Mouse (Mus musculus): ENCODE results near the gene Nell1. TPM values are rescaled to one million over a fixed set of nuclear protein-coding genes. Genes with fewer than 3 reads are reported as not detected.
"Not testable (repeated sequence)": the region's sequence is repeated elsewhere in the genome, so short reads cannot be mapped to it uniquely, and the experiment has no call there.

Nell1 gene
- polyA plus RNA-seq (2016; fragmentation: Nextera tagmentation; extraction: Ambion mirVana), result 6.4 and 7.8 TPM in 2 replicates

GRCm38 (mm10) chr7:49974841-49975440, at the start of gene Nell1:
Gene Nell1, plus strand, starts transcription at chr7:49974864.
- no peaks in the 10 kb centered on the region for H3K36me3 ChIP-seq
- H3K9me3 ChIP-seq (replicated peaks), result no peaks in the 10 kb centered on the region
- H3K4me2 ChIP-seq (replicated peaks), result peak within 1 kb of the TSS; percentile 91
- 1% methylated on average over 51 of the region's 52 CpGs for WGBS
- peak within 1 kb of the TSS; percentile 51 for H3K4me3 ChIP-seq
- H3K4me1 ChIP-seq, result peaks cover 13% of the 10 kb centered on the region
- peak within 1 kb of the TSS; percentile 48 for H3K9ac ChIP-seq
- peaks cover 83% of the 10 kb centered on the region for H3K27me3 ChIP-seq
- peak; percentile 57 for ATAC-seq (ENCODE audit: low FRiP score)
- H3K27ac ChIP-seq, result no peak within 1 kb of the TSS

- Histone ChIP-seq H3K9me3 (replicated peaks) (no peaks in the 10 kb centered on the region), H3K27me3 (peaks cover 15% of the 10 kb centered on the region), H3K36me3 (no peaks in the 10 kb centered on the region), H3K4me3 (no peak overlapping the region), H3K4me1 (no peaks in the 10 kb centered on the region), H3K9ac (no peak overlapping the region), H3K4me2 (replicated peaks) (no peak overlapping the region), H3K27ac (no peak overlapping the region)
- WGBS, result 69% methylated on average over 3 of the region's 3 CpGs
- ATAC-seq (ENCODE audit: low FRiP score), result no peak
These were observed 46.1 kb upstream of the Nell1 start for GRCm38 (mm10) chr7:49928571-49928970.

- Histone ChIP-seq H3K4me2 (replicated peaks) (no peak overlapping the region), H3K4me3 (no peak overlapping the region), H3K9ac (no peak overlapping the region), H3K9me3 (replicated peaks) (no peaks in the 10 kb centered on the region), H3K27ac (no peak overlapping the region), H3K36me3 (no peaks in the 10 kb centered on the region), H3K4me1 (no peaks in the 10 kb centered on the region), H3K27me3 (peaks cover 11% of the 10 kb centered on the region)
- WGBS, result 54% methylated on average over 4 of the region's 4 CpGs
- no peak for ATAC-seq (ENCODE audit: low FRiP score)
These were observed 44.7 kb upstream of the Nell1 start for GRCm38 (mm10) chr7:49929999-49930398.

GRCm38 (mm10) chr7:49933386-49934115, 41.1 kb upstream of the Nell1 start:
- H3K36me3 ChIP-seq; H3K4me1 ChIP-seq; H3K9me3 ChIP-seq (replicated peaks); ATAC-seq (ENCODE audit: low FRiP score); H3K9ac ChIP-seq; H3K27ac ChIP-seq; H3K4me3 ChIP-seq; H3K4me2 ChIP-seq (replicated peaks); H3K27me3 ChIP-seq: not testable (repeated sequence)
- 83% methylated on average over 14 of the region's 14 CpGs for WGBS

- no peak for ATAC-seq (ENCODE audit: low FRiP score)
- Histone ChIP-seq H3K36me3 (no peaks in the 10 kb centered on the region), H3K4me1 (no peaks in the 10 kb centered on the region), H3K27ac (no peak overlapping the region), H3K9me3 (replicated peaks) (no peaks in the 10 kb centered on the region), H3K27me3 (0 out of 2 replicates have a peak, but pooled peaks cover under 1% of the 10 kb centered on the region), H3K4me3 (no peak overlapping the region), H3K4me2 (replicated peaks) (no peak overlapping the region), H3K9ac (no peak overlapping the region)
- 92% methylated on average over 3 of the region's 3 CpGs for WGBS
These were observed 37.8 kb upstream of the Nell1 start for GRCm38 (mm10) chr7:49936821-49937220.

- Histone ChIP-seq H3K9ac (no peak overlapping the region), H3K4me2 (replicated peaks) (no peak overlapping the region), H3K4me1 (no peaks in the 10 kb centered on the region), H3K27ac (no peak overlapping the region), H3K9me3 (replicated peaks) (no peaks in the 10 kb centered on the region), H3K27me3 (no peaks in the 10 kb centered on the region), H3K4me3 (no peak overlapping the region), H3K36me3 (no peaks in the 10 kb centered on the region)
- no peak for ATAC-seq (ENCODE audit: low FRiP score)
- WGBS, result 69% methylated on average over 3 of the region's 3 CpGs
These were observed 32.6 kb upstream of the Nell1 start for GRCm38 (mm10) chr7:49942023-49942422.

GRCm38 (mm10) chr7:49942490-49942889, 32.2 kb upstream of the Nell1 start:
- 58% methylated on average over 5 of the region's 5 CpGs for WGBS
- Histone ChIP-seq H3K27me3 (no peaks in the 10 kb centered on the region), H3K4me3 (no peak overlapping the region), H3K27ac (no peak overlapping the region), H3K9me3 (replicated peaks) (no peaks in the 10 kb centered on the region), H3K4me1 (no peaks in the 10 kb centered on the region), H3K36me3 (no peaks in the 10 kb centered on the region), H3K4me2 (replicated peaks) (no peak overlapping the region), H3K9ac (no peak overlapping the region)
- ATAC-seq (ENCODE audit: low FRiP score), result no peak

GRCm38 (mm10) chr7:49946691-49947090, 28.0 kb upstream of the Nell1 start:
- H3K4me3 ChIP-seq, result no peak overlapping the region
- H3K9me3 ChIP-seq (replicated peaks), result no peaks in the 10 kb centered on the region
- H3K27me3 ChIP-seq, result no peaks in the 10 kb centered on the region
- no peak overlapping the region for H3K9ac ChIP-seq
- no peaks in the 10 kb centered on the region for H3K36me3 ChIP-seq
- H3K4me2 ChIP-seq (replicated peaks), result no peak overlapping the region
- no peaks in the 10 kb centered on the region for H3K4me1 ChIP-seq
- ATAC-seq (ENCODE audit: low FRiP score), result no peak
- no peak overlapping the region for H3K27ac ChIP-seq
- WGBS, result 91% methylated on average over 9 of the region's 9 CpGs

- H3K36me3 ChIP-seq, result no peaks in the 10 kb centered on the region
- H3K4me1 ChIP-seq, result 0 out of 2 replicates have a peak, but pooled peaks cover 2% of the 10 kb centered on the region
- no peak overlapping the region for H3K4me2 ChIP-seq (replicated peaks)
- 51% methylated on average over 4 of the region's 4 CpGs for WGBS
- no peak overlapping the region for H3K4me3 ChIP-seq
- no peak overlapping the region for H3K27ac ChIP-seq
- no peak overlapping the region for H3K9ac ChIP-seq
- H3K9me3 ChIP-seq (replicated peaks), result no peaks in the 10 kb centered on the region
- no peak for ATAC-seq (ENCODE audit: low FRiP score)
- H3K27me3 ChIP-seq, result no peaks in the 10 kb centered on the region
These were observed 21.0 kb upstream of the Nell1 start for GRCm38 (mm10) chr7:49953546-49954181.

- Histone ChIP-seq H3K27ac (no peak overlapping the region), H3K36me3 (no peaks in the 10 kb centered on the region), H3K27me3 (no peaks in the 10 kb centered on the region), H3K4me1 (0 out of 2 replicates have a peak, but pooled peaks cover 2% of the 10 kb centered on the region), H3K9ac (no peak overlapping the region), H3K4me2 (replicated peaks) (no peak overlapping the region), H3K4me3 (no peak overlapping the region), H3K9me3 (replicated peaks) (no peaks in the 10 kb centered on the region)
- no peak for ATAC-seq (ENCODE audit: low FRiP score)
- 77% methylated on average over 7 of the region's 7 CpGs for WGBS
These were observed 19.8 kb upstream of the Nell1 start for GRCm38 (mm10) chr7:49954834-49955233.

GRCm38 (mm10) chr7:49957142-49957541, 17.5 kb upstream of the Nell1 start:
- Histone ChIP-seq H3K9me3 (replicated peaks) (no peaks in the 10 kb centered on the region), H3K27ac (no peak overlapping the region), H3K4me3 (no peak overlapping the region), H3K4me1 (0 out of 2 replicates have a peak, but pooled peaks cover 2% of the 10 kb centered on the region), H3K36me3 (no peaks in the 10 kb centered on the region), H3K27me3 (no peaks in the 10 kb centered on the region), H3K4me2 (replicated peaks) (no peak overlapping the region), H3K9ac (no peak overlapping the region)
- ATAC-seq (ENCODE audit: low FRiP score), result no peak
- WGBS, result 76% methylated on average over 3 of the region's 3 CpGs

GRCm38 (mm10) chr7:49963764-49964163, 10.9 kb upstream of the Nell1 start:
- no peak for ATAC-seq (ENCODE audit: low FRiP score)
- Histone ChIP-seq H3K27me3 (no peaks in the 10 kb centered on the region), H3K4me3 (no peak overlapping the region), H3K9ac (no peak overlapping the region), H3K36me3 (no peaks in the 10 kb centered on the region), H3K4me2 (replicated peaks) (no peak overlapping the region), H3K4me1 (no peaks in the 10 kb centered on the region), H3K9me3 (replicated peaks) (no peaks in the 10 kb centered on the region), H3K27ac (no peak overlapping the region)
- WGBS, result 67% methylated on average over 2 of the region's 2 CpGs

Measured in hindbrain, embryonic 12.5 days (tissue).